16 mouse cellular contexts compared by ENCODE assay signal in genomic region chr16:35379344-35379743, GRCm38 (mm10). TPM values are rescaled to one million over a fixed set of nuclear protein-coding genes. Genes with fewer than 3 reads are reported as not detected.
DNase-seq lines count a peak whose midpoint lies in the region; ATAC-seq and TF ChIP-seq lines count a peak whose summit lies in the region.
"Had no signal": no experiment of that assay in that cellular context is flagged by ENCODE, and none has a peak within 500 bp of the region (broad histone marks: within the 10 kb centered on the region; RNA-seq: fewer than 3 reads in every experiment).

No protein-coding gene starts in this region.

- no peak overlapping the region for H3K4me2 ChIP-seq in kidney, embryonic 15.5 days
- H3K4me2 ChIP-seq in hindbrain, embryonic 12.5 days (replicated peaks) = no peak overlapping the region
- H3K4me2 ChIP-seq: embryonic facial prominence, embryonic 13.5 days; hindbrain, embryonic 13.5 days; liver, embryonic 13.5 days had no signal

- H3K27ac ChIP-seq in kidney, adult 2 months (ENCODE audit: insufficient read depth, low read depth, low read length) = no peak overlapping the region
- H3K27ac ChIP-seq in kidney, embryonic 15.5 days = no peak overlapping the region
- no peak overlapping the region for H3K27ac ChIP-seq in gastrocnemius, adult 2 months
- no peak overlapping the region for H3K27ac ChIP-seq in hindbrain, embryonic 12.5 days
- H3K27ac ChIP-seq: embryonic facial prominence, embryonic 13.5 days; hindbrain, embryonic 13.5 days; liver, embryonic 13.5 days had no signal

- no peaks in the 10 kb centered on the region for H3K36me3 ChIP-seq in kidney, adult 2 months (ENCODE audit: control insufficient read depth, insufficient read depth, low read length)
- H3K36me3 ChIP-seq in kidney, embryonic 15.5 days = no peaks in the 10 kb centered on the region
- H3K36me3 ChIP-seq in hindbrain, embryonic 12.5 days = no peaks in the 10 kb centered on the region
- H3K36me3 ChIP-seq: embryonic facial prominence, embryonic 13.5 days; hindbrain, embryonic 13.5 days; liver, embryonic 13.5 days had no signal

- 80% methylated on average over 3 of the region's 3 CpGs for WGBS in kidney, adult 2 months
- WGBS in kidney, embryonic 15.5 days = 83% methylated on average over 3 of the region's 3 CpGs
- WGBS in hindbrain, embryonic 12.5 days = 87% methylated on average over 3 of the region's 3 CpGs

- intact Hi-C loops in gastrocnemius, postnatal 14 days (cut with DNase I; ENCODE audit: low total_unique reads) = no loop called here
- intact Hi-C loops in gastrocnemius, adult 2 months (cut with DNase I) = no loop called here

- H3K9ac ChIP-seq in kidney, embryonic 15.5 days = no peak overlapping the region
- H3K9ac ChIP-seq in hindbrain, embryonic 12.5 days = no peak overlapping the region
- H3K9ac ChIP-seq: embryonic facial prominence, embryonic 13.5 days; hindbrain, embryonic 13.5 days; liver, embryonic 13.5 days had no signal

- H3K27me3 ChIP-seq in kidney, adult 2 months (replicated peaks; ENCODE audit: control insufficient read depth, insufficient read depth, low read length) = no peaks in the 10 kb centered on the region
- H3K27me3 ChIP-seq in kidney, embryonic 15.5 days = no peaks in the 10 kb centered on the region
- no peaks in the 10 kb centered on the region for H3K27me3 ChIP-seq in hindbrain, embryonic 12.5 days
- H3K27me3 ChIP-seq: embryonic facial prominence, embryonic 13.5 days; hindbrain, embryonic 13.5 days; liver, embryonic 13.5 days had no signal

- peak; percentile 42 for DNase-seq in kidney, adult 2 months
- DNase-seq in NIH3T3 (ENCODE audit: low read depth) = peak; percentile 30
- DNase-seq in gastrocnemius, postnatal 14 days = no peak
- no peak for DNase-seq in gastrocnemius, adult 2 months
- DNase-seq: cerebellum, adult 11-12 months; layer of hippocampus, postnatal 36 days; liver, embryonic 13.5 days; spleen, adult 18-20 months had no signal

- no peak for TF ChIP-seq POLR2A in kidney, adult 2 months (IDR thresholded peaks at IDR 0.05; ENCODE audit: low read depth, low read length)

- no peak for ATAC-seq in kidney, embryonic 15.5 days (replicated peaks; ENCODE audit: low FRiP score)
- peak; percentile 94 for ATAC-seq in granulocyte monocyte progenitor cell, adult 5-6 weeks (replicated peaks; ENCODE audit: poor library complexity, severe bottlenecking)
- peak; percentile 56; the same call in 1 of the 2 replicates for ATAC-seq in megakaryocyte, adult 5-6 weeks (ENCODE audit: poor library complexity, severe bottlenecking)
- no peak for ATAC-seq in hindbrain, embryonic 12.5 days (ENCODE audit: low FRiP score)
- ATAC-seq: forebrain, embryonic 16.5 days; midbrain, embryonic 16.5 days had no signal

- no peaks in the 10 kb centered on the region for H3K9me3 ChIP-seq in kidney, embryonic 15.5 days (replicated peaks)
- H3K9me3 ChIP-seq in hindbrain, embryonic 12.5 days (replicated peaks) = no peaks in the 10 kb centered on the region
- H3K9me3 ChIP-seq: embryonic facial prominence, embryonic 13.5 days; hindbrain, embryonic 13.5 days; liver, embryonic 13.5 days had no signal

- no peak overlapping the region for H3K4me3 ChIP-seq in kidney, adult 2 months (ENCODE audit: insufficient read depth, low read depth, low read length)
- no peak overlapping the region for H3K4me3 ChIP-seq in kidney, embryonic 15.5 days (replicated peaks)
- H3K4me3 ChIP-seq in gastrocnemius, adult 2 months = no peak overlapping the region
- no peak overlapping the region for H3K4me3 ChIP-seq in hindbrain, embryonic 12.5 days
- H3K4me3 ChIP-seq: embryonic facial prominence, embryonic 13.5 days; hindbrain, embryonic 13.5 days; liver, embryonic 13.5 days had no signal

- H3K4me1 ChIP-seq in kidney, adult 2 months (ENCODE audit: control insufficient read depth, insufficient read depth, low read length) = no peaks in the 10 kb centered on the region
- no peaks in the 10 kb centered on the region for H3K4me1 ChIP-seq in kidney, embryonic 15.5 days
- H3K4me1 ChIP-seq in hindbrain, embryonic 12.5 days = no peaks in the 10 kb centered on the region
- H3K4me1 ChIP-seq: embryonic facial prominence, embryonic 13.5 days; hindbrain, embryonic 13.5 days; liver, embryonic 13.5 days had no signal

- TF ChIP-seq CTCF in kidney, adult 2 months (conservative IDR thresholded peaks at IDR 0.05; ENCODE audit: insufficient read depth, insufficient read length, low read depth, low read length) = peak; percentile 51
- no peak for TF ChIP-seq CTCF in gastrocnemius, adult 2 months (IDR thresholded peaks at IDR 0.05)

RNA-seq across cellular contexts. Expression of gene Sec22a, which starts 15.6 kb away (rescaled TPM):
- polyA plus RNA-seq in kidney, adult 2 months (2012; rRNA removed) = 24.1 and 26.5 TPM in 2 replicates
- polyA plus RNA-seq in kidney, embryonic 15.5 days (2015; fragmentation: Nextera tagmentation; extraction: Ambion mirVana) = 48.9 and 51.8 TPM in 2 replicates
- total RNA-seq in granulocyte monocyte progenitor cell, adult 5-6 weeks (2014; fragmentation: Nextera tagmentation) = 16.0 and 18.3 TPM in 2 replicates
- 9.7 and 10.7 TPM in 2 replicates for total RNA-seq in granulocyte monocyte progenitor cell, adult 5-6 weeks (2017)
- 5.2 and 10.6 TPM in 2 replicates for total RNA-seq in megakaryocyte, adult 5-6 weeks (2015)
- total RNA-seq in megakaryocyte, adult 5-6 weeks (2017) = 6.1 and 7.8 TPM in 2 replicates
- total RNA-seq in gastrocnemius, postnatal 14 days (2021) = 1 to 10 TPM; 6.2 to 6.9 TPM
- 1 to 10 TPM; 5.2 to 7.6 TPM for total RNA-seq in gastrocnemius, adult 2 months (2021)
- polyA plus RNA-seq in hindbrain, embryonic 12.5 days (2016; fragmentation: Nextera tagmentation; extraction: Ambion mirVana) = 39.6 and 40.5 TPM in 2 replicates

Comparison
In these comparisons a context has a peak if more than half of its experiments do, and no peak if none do; other contexts are left out.
1. DNase-seq: peak in kidney, adult 2 months (single experiment) and NIH3T3 (single experiment); none in gastrocnemius, postnatal 14 days (single experiment) and gastrocnemius, adult 2 months (single experiment).
2. ATAC-seq: peak in granulocyte monocyte progenitor cell, adult 5-6 weeks (single experiment) and megakaryocyte, adult 5-6 weeks (single experiment); none in kidney, embryonic 15.5 days (single experiment) and hindbrain, embryonic 12.5 days (single experiment).